Mouse (Mus musculus) liver, embryonic 14.5 days (tissue): ENCODE measurements around the gene Slc39a1. TPM values are rescaled to one million over a fixed set of nuclear protein-coding genes. Genes with fewer than 3 reads are reported as not detected.

Source experiments
- ATAC-seq: fragments of 200-750 bp; cut with Nextera tagmentation; 2 replicates; pipeline ENCODE4 v1.8.0; 2017; ENCODE audit warnings: moderate number of reproducible peaks, mild to moderate bottlenecking, moderate library complexity; ENCODE audit not compliant: insufficient read depth
- DNase-seq, 3 experiments: peaks; one replicate each; pipeline ENCODE4 v3.0.0-alpha.2; 2012 to 2013; ENCODE audit warnings: low read depth in 3 of 3, low spot score in 3 of 3
- H3K27ac ChIP-seq: fragments of 300-500 bp; sonication (generic); 2 replicates; pipeline ENCODE4 v1.5.1; 2014; ENCODE audit warnings: moderate library complexity, mild to moderate bottlenecking, control low read depth, inconsistent platforms
- H3K27me3 ChIP-seq: fragments of 300-500 bp; sonication (generic); 2 replicates; pipeline ENCODE4 v1.6.1; 2014; ENCODE audit warnings: mild to moderate bottlenecking, low read length, moderate library complexity; ENCODE audit not compliant: control insufficient read depth, insufficient read depth
- H3K36me3 ChIP-seq: fragments of 300-500 bp; sonication (generic); replicated peaks from 2 replicates; pipeline ENCODE4 v1.6.1; 2014; ENCODE audit warnings: low read depth; ENCODE audit not compliant: control insufficient read depth, insufficient read depth
- H3K4me1 ChIP-seq, 2 experiments: fragments of 200-500 bp in 1 of 2; fragments of 300-500 bp in 1 of 2; sonication (generic) in 1 of 2; replicated peaks; 2 replicates each; pipeline ENCODE4 v1.6.1; 2012 to 2014; ENCODE audit warnings: antibody characterized with exemption in 1 of 2, inconsistent platforms in 1 of 2, low read length in 1 of 2; ENCODE audit not compliant: control insufficient read depth in 2 of 2, insufficient read depth in 2 of 2
- H3K4me2 ChIP-seq: fragments of 300-500 bp; sonication (generic); 2 replicates; pipeline ENCODE4 v1.6.1; 2014; ENCODE audit warnings: low read depth, mild to moderate bottlenecking, control low read depth, moderate library complexity
- H3K4me3 ChIP-seq, 2 experiments: fragments of 200-500 bp in 1 of 2; fragments of 300-500 bp in 1 of 2; sonication (generic) in 1 of 2; 2 replicates each; pipeline ENCODE4 v1.5.1; 2012 to 2014; ENCODE audit warnings: low read depth in 2 of 2, low read length in 2 of 2, mild to moderate bottlenecking in 2 of 2, control low read depth in 1 of 2, inconsistent platforms in 1 of 2, moderate library complexity in 1 of 2; ENCODE audit not compliant: insufficient read depth in 1 of 2
- H3K9ac ChIP-seq: fragments of 300-500 bp; sonication (generic); replicated peaks from 2 replicates; pipeline ENCODE4 v1.6.1; 2014; ENCODE audit warnings: mild to moderate bottlenecking, control low read depth, moderate library complexity
- H3K9me3 ChIP-seq: fragments of 300-500 bp; sonication (generic); 2 replicates; pipeline ENCODE4 v1.6.1; 2016; ENCODE audit warnings: low read length, mixed read lengths; ENCODE audit not compliant: control insufficient read depth
- CTCF ChIP-seq: IDR thresholded peaks from 2 replicates; pipeline ENCODE4 v1.5.1; 2016; ENCODE audit warnings: antibody characterized with exemption, low read depth, control low read depth
- EP300 ChIP-seq: IDR thresholded peaks from 2 replicates; pipeline ENCODE4 v1.6.1; 2016; ENCODE audit warnings: antibody characterized with exemption, low read depth
- WGBS: fragments of 180-500 bp; shearing (Covaris S2); extraction: QIAGEN DNeasy Blood & Tissue Kit; methylation state at CpG from one replicate; pipeline ENCODE4 v1.1.7; 2014; ENCODE audit not compliant: insufficient replicate concordance; 5-methylcytosine and 5-hydroxymethylcytosine counted together
- polyA plus RNA-seq, 2 experiments: library from polyadenylated mRNA; depleted of rRNA in 1 of 2; stranded (reverse) in 1 of 2; unstranded in 1 of 2; fragments of >200 nt; fragmentation: Nextera tagmentation in 1 of 2; extraction: Ambion mirVana in 1 of 2; gene quantifications; 2 replicates each; pipeline versions ENCODE4 v1.2.1 to v1.2.3; 2012 to 2014

The Slc39a1 gene
- polyA plus RNA-seq, 2 experiments, result 9.8 to 24.1 TPM

GRCm38 (mm10) chr3:90277793-90278192, 29.8 kb downstream of the Slc39a1 start:
- no peak for TF ChIP-seq CTCF
- TF ChIP-seq EP300, result no peak
- H3K36me3 ChIP-seq, result no peaks in the 10 kb centered on the region
- ATAC-seq (no peak), DNase-seq (no peak)
- H3K9me3 ChIP-seq, result no peaks in the 10 kb centered on the region
- WGBS, result 79% methylated on average over 9 of the region's 9 CpGs
- no peak overlapping the region for H3K27ac ChIP-seq
- H3K4me2 ChIP-seq, result no peak overlapping the region
- H3K9ac ChIP-seq, result no peak overlapping the region
- no peaks in the 10 kb centered on the region for H3K4me1 ChIP-seq
- H3K27me3 ChIP-seq, result no peaks in the 10 kb centered on the region
- no peak overlapping the region for H3K4me3 ChIP-seq

- Histone ChIP-seq H3K4me2 (no peak overlapping the region), H3K27me3 (no peaks in the 10 kb centered on the region), H3K9me3 (no peaks in the 10 kb centered on the region), H3K9ac (no peak overlapping the region), H3K4me1 (no peaks in the 10 kb centered on the region), H3K4me3 (no peak overlapping the region), H3K27ac (no peak overlapping the region), H3K36me3 (no peaks in the 10 kb centered on the region)
- TF ChIP-seq CTCF (no peak), EP300 (no peak)
- no peak for DNase-seq
- no peak for ATAC-seq
- WGBS, result 85% methylated on average over 10 of the region's 10 CpGs
These were observed 30.2 kb downstream of the Slc39a1 start for GRCm38 (mm10) chr3:90278211-90278610.

DNA sequence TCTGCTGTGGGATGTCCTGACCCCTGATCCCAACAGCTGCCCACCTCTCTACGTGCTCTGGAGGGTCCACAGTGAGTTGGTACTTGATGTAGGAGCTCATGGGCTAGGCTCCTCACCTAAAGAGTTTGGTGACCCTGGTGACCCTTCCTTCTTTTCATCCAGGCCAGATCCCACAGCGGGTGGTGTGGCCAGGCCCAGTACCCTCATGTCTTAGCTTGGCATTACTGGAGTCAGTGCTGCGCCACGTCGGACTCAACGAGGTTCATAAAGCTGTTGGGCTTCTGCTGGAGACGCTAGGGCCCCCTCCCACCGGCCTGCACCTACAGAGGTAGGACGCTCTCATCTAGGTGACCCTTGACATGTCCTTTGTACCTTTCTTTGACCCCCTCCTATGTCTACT, 31.2 kb downstream of the Slc39a1 start:
- Histone ChIP-seq H3K36me3 (no peaks in the 10 kb centered on the region), H3K9ac (no peak overlapping the region), H3K4me3 (no peak overlapping the region), H3K4me1 (no peaks in the 10 kb centered on the region), H3K9me3 (no peaks in the 10 kb centered on the region), H3K27me3 (no peaks in the 10 kb centered on the region), H3K27ac (no peak overlapping the region), H3K4me2 (no peak overlapping the region)
- ATAC-seq (no peak), DNase-seq (no peak)
- TF ChIP-seq CTCF (no peak), EP300 (no peak)
- 81% methylated on average over 9 of the region's 9 CpGs for WGBS

DNA sequence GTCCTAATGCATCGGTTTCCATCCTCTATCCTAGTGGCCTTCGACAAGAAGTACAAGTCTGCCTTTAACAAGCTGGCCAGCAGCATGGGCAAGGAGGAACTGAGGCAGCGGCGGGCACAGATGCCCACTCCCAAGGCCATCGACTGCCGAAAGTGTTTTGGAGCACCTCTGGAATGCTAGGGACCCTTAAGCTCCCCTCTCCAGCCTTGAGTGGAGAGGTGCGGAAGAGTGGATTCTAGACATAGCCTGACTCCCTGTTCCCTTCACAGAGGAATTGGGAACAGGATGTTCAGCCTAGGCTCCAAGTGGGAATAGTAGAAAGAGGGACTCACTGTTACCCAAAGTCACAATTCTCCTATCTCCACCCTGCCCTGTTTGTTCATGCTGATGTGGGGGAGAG, 31.8 kb downstream of the Slc39a1 start:
- Histone ChIP-seq H3K9me3 (no peaks in the 10 kb centered on the region), H3K4me2 (no peak overlapping the region), H3K27ac (no peak overlapping the region), H3K9ac (no peak overlapping the region), H3K4me3 (no peak overlapping the region), H3K4me1 (no peaks in the 10 kb centered on the region), H3K36me3 (no peaks in the 10 kb centered on the region), H3K27me3 (no peaks in the 10 kb centered on the region)
- no peak for ATAC-seq
- DNase-seq, result no peak
- no peak for TF ChIP-seq CTCF
- 87% methylated on average over 7 of the region's 7 CpGs for WGBS

DNA sequence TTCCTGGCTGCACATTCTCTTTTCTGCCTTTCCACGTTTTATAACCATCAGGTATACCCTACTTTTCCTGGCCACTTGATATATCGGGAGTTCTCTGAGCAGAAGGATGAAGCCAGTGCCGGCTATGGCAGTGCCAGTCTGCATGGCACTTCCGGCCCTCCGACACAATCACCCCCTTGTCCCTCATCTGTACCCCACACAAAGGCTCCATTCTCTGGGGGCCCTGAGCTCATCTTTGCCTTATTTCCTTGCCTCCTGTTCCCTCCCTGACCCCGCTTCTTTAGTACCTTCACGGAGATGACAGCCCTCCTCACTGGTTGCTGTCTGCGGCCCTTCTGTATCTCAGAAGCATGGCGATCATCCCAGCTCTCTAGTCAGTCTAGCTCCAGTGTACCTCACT, 32.7 kb downstream of the Slc39a1 start:
- Histone ChIP-seq H3K36me3 (no peaks in the 10 kb centered on the region), H3K4me1 (no peaks in the 10 kb centered on the region), H3K27ac (no peak overlapping the region), H3K27me3 (no peaks in the 10 kb centered on the region), H3K4me3 (no peak overlapping the region), H3K9me3 (no peaks in the 10 kb centered on the region), H3K4me2 (no peak overlapping the region), H3K9ac (no peak overlapping the region)
- 86% methylated on average over 9 of the region's 9 CpGs for WGBS
- DNase-seq (no peak), ATAC-seq (no peak)
- TF ChIP-seq CTCF, result no peak
- no peak for TF ChIP-seq EP300
